Mouse (Mus musculus) layer of hippocampus, adult 11-12 months (tissue): ENCODE results near the gene Atg5.

Experiments used
- DNase-seq: peaks from one replicate; pipeline ENCODE4 v3.0.0; 2022; ENCODE audit warnings: low spot score

Gene Atg5

GRCm38 (mm10) chr10:44390286-44390685, 122.1 kb downstream of the Atg5 start:
- no peak for DNase-seq

- DNase-seq: no peak
Observed at GRCm38 (mm10) chr10:44391509-44392290, 123.5 kb downstream of the Atg5 start.

- DNase-seq: no peak
Observed at GRCm38 (mm10) chr10:44392855-44393254, 124.7 kb downstream of the Atg5 start.

- DNase-seq: no peak
Observed at GRCm38 (mm10) chr10:44400119-44400518, 132.0 kb downstream of the Atg5 start.

GRCm38 (mm10) chr10:44400602-44401001, 132.4 kb downstream of the Atg5 start:
- no peak for DNase-seq

- DNase-seq: no peak
Observed at GRCm38 (mm10) chr10:44401600-44401999, 133.4 kb downstream of the Atg5 start.

GRCm38 (mm10) chr10:44403415-44403814, 135.3 kb downstream of the Atg5 start:
- DNase-seq: no peak

- no peak for DNase-seq
Observed at GRCm38 (mm10) chr10:44409054-44409453, 140.9 kb downstream of the Atg5 start.

- DNase-seq: no peak
Observed at GRCm38 (mm10) chr10:44409958-44410357, 141.8 kb downstream of the Atg5 start.
